Mouse (Mus musculus) CD4-positive naive resting alpha-beta T cell, adult 57 days (primary cell): ENCODE measurements around the gene Copg1. TPM values are rescaled to one million over a fixed set of nuclear protein-coding genes. Genes with fewer than 3 reads are reported as not detected.

ENCODE experiments used
- total RNA-seq: library from RNA; stranded (reverse); gene quantifications from one replicate; pipeline ENCODE4 v1.2.4, GENCODE M21; 2023

Copg1 gene
- total RNA-seq = 166 TPM

DNA sequence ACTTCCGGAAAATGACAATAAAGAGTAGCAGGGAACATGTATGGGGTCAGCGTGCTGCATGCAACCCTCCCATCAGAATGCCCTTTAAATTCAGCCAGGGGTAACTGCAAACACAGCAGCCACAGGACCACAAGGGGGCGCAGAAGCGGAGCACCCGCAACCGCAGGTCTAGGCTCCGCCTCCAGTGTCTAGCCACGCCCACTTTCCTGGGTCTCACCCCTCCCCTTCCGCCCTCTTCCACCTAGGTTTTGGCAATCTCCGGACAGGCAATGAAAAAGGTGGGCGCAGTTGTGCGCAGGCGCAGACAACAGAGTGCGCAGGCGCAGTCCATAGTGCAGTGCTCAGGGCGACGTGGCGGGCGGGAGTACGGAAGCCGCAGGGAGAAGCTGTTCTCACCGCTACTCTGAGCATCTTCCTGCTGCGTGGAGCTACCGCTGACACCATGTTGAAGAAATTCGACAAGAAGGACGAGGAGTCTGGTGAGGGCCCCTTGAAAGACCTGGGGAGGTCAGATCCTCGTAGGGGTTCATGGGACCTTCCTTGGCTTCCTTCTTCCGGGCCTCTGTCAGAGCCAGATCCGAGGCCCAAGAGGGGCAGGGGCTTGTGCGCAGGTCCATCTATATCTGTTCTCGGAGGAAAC, at the start of gene Copg1:
TSS of gene Copg1 (plus strand) at position 221 of the 640 bp plus-strand sequence.

GRCm38 (mm10) chr6:87838551-87839197, 48.9 kb upstream of the Copg1 start, which contains the start of gene Isy1:
TSS of gene Isy1 (minus strand) at chr6:87838798.

GRCm38 (mm10) chr6:87850900-87851614, 36.6 kb upstream of the Copg1 start, which contains the start of gene Cnbp:
TSS of gene Cnbp (minus strand) at chr6:87851106.

GRCm38 (mm10) chr6:87913661-87914325, 26.2 kb downstream of the Copg1 start, which contains the start of gene Hmces:
TSS of gene Hmces (plus strand) at chr6:87913935.

Other genes with a start within 250 kb of the Copg1 start
- 4.2 TPM for gene Aplf, start 215.6 kb upstream of the Copg1 start, total RNA-seq
- gene Efcc1, start 156.9 kb upstream of the Copg1 start, total RNA-seq = not detected
- not detected for gene Gp9, start 109.7 kb upstream of the Copg1 start, total RNA-seq
- gene Rab43, start 75.7 kb upstream of the Copg1 start, total RNA-seq = 29.6 TPM
- gene Gm45140, start 52.0 kb upstream of the Copg1 start, total RNA-seq = 5.3 TPM
- 107 TPM for gene Isy1, start 49.0 kb upstream of the Copg1 start, total RNA-seq
- gene Cnbp, start 36.7 kb upstream of the Copg1 start, total RNA-seq = 547 TPM
- gene Hmces, start 26.1 kb downstream of the Copg1 start, total RNA-seq = 34.9 TPM
- not detected for gene H1fx, start 93.8 kb downstream of the Copg1 start, total RNA-seq
- gene Rab7, start 157.5 kb downstream of the Copg1 start, total RNA-seq = 135 TPM
- gene Rpn1, start 196.7 kb downstream of the Copg1 start, total RNA-seq = 79.9 TPM